Mouse (Mus musculus) ZHBTc4 (cell line): ENCODE results near the gene E330034G19Rik.
A peak's percentile ranks its signal among the peaks of the same experiment; 100 is the strongest.

ENCODE experiments used
- DNase-seq: peaks from one replicate; pipeline ENCODE4 v3.0.0-alpha.2; 2011; ENCODE audit warnings: low read depth, low spot score

The E330034G19Rik gene

GRCm38 (mm10) chr14:24347007-24347406 is 54.0 kb downstream of the E330034G19Rik start:
- peak; percentile 30 for DNase-seq

GRCm38 (mm10) chr14:24358295-24358951 is 65.4 kb downstream of the E330034G19Rik start:
- DNase-seq = peak; percentile 70
